Mouse (Mus musculus) G1E (cell line): Measurements from ENCODE around the gene Tango6.

ENCODE experiments used
- CTCF ChIP-seq: IDR thresholded peaks from 2 replicates; pipeline ENCODE4 v1.5.1; 2012; ENCODE audit warnings: low read depth, low read length, inconsistent platforms, mixed read lengths
- GATA1 ChIP-seq: IDR thresholded peaks from 2 replicates; pipeline ENCODE4 v1.6.1; 2012; ENCODE audit warnings: borderline replicate concordance, low read length, inconsistent platforms, mixed read lengths
- POLR2AphosphoS5 ChIP-seq: IDR thresholded peaks from 2 replicates; pipeline ENCODE4 v1.6.1; 2012; ENCODE audit warnings: low read depth, low read length, inconsistent platforms; ENCODE audit not compliant: insufficient replicate concordance

DNA sequence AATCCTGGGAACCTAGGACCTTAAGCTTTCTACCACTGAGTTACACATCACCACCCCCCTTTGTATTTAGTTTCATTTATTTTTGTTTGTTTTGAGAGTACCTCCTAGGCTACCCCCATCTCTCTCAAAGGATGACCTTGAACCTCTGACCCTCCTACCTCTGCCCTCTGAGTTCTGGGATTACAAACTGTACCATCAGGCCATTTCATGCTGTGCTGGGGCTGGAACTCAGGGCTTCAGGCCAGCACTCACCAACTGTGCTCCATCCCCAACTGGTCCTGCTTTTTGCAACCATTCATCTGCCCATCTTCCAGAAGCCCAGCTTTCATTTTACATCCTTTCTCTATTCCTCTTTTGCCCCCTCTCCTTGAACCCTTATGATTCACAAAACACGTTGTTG, 81.7 kb downstream of the Tango6 start:
- TF ChIP-seq CTCF = no peak
- no peak for TF ChIP-seq POLR2AphosphoS5
- no peak for TF ChIP-seq GATA1
